Mouse (Mus musculus) lung, adult 18-20 months (tissue): ENCODE measurements at regions not wholly inside any gene's neighbourhood (a gene's known extent, or its start where the extent isn't known, plus 50 kb on each side); places are given as distances from the start of the nearest gene placed in this dataset.

Experiments used
- DNase-seq, 2 experiments: peaks; one replicate each; pipeline ENCODE4 v3.0.0; 2022; ENCODE audit warnings: mixed read lengths in 2 of 2

DNA sequence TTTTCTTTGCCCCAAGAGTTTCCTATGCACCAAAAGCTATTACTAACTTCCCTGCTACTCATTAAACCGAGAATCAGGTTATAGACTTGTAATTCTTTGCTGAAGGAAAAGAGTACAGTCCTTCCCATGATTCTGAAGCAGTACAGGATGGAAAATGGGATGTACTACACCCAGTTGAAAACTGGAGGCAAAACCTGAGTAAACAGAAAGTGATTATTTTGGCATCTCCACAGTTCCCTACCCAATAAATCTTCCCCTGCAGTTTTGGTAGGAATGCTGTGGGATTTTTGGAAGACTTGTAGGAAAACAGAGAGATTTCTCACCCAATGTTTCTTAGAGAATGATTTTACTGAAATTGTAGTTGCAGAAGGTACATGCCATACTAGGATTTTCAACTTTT, 268.5 kb downstream of the Dio2 start:
- no peak for DNase-seq

DNA sequence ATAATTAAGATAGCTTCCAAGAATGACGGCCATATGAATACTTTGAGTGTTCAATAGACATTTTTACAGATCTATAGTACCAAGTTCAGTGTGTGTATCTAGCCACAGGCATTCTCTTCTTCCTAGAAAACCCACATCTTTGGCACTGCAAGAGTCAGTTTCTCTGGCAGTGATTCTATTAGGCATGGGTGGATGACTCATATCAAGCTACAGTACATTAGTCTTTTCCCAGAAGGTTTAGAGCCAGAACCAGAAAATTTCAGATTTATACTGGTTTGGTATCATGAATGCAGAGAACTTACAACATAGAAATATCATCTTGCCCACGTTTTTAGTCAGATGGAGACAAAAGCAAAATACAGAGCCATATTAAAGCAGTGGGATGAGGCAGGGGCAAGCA, 278.1 kb downstream of the Dio2 start:
- DNase-seq = no peak

DNA sequence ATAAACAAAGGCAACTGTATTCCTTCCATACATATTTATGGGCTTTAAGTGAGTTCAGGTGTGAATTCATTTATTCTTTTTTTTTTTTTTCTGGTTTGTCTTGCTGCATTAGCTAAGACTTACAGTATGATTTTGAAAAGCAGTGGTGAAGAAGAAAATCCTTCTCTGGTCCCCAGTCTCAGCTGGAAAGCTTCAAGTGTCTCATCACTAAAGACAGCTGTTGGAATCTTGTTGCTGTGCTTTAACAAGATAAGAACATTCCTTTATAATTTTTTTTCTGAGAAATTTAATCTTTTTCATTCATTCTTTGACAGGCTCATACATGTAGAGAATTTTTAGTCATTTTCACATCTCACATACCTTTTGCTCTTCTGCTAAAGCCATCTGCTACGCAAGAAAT, 297.6 kb downstream of the Dio2 start:
- DNase-seq = no peak

GRCm38 (mm10) chr12:90425276-90426063, 312.8 kb downstream of the Dio2 start:
- DNase-seq = no peak

DNA sequence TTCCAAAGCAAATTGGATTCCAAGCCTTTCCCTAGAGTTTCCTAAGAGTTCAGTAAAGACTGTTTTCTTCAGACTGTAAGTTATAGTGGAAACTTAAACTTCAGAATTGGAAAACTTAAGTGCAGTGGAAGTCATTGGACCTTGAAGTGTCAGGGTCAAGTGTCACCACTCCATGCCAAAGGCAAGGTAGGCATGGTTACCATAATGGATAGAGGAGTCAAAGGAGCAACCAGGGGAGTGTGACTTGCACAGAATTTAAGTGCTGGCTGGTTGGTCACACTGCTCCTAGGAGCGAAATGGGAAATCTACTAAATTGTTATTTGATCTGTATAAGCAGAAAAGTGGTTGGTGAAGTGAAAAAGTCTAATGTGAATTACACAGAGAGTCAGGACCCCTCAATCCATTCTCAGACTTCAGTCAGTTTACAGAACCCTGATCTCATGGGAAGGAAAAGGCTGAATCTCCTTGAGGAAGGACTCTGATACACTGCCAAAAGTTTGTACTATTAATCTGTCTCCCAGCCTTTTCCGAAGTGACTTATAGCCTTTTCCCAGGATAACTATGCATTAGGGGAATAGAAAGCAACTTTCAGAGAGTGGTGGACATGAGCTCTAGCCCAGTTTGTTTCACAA, 320.5 kb downstream of the Dio2 start:
- DNase-seq = no peak

- DNase-seq = no peak
Measured at GRCm38 (mm10) chr12:90408716-90409115, 329.5 kb downstream of the Dio2 start.

DNA sequence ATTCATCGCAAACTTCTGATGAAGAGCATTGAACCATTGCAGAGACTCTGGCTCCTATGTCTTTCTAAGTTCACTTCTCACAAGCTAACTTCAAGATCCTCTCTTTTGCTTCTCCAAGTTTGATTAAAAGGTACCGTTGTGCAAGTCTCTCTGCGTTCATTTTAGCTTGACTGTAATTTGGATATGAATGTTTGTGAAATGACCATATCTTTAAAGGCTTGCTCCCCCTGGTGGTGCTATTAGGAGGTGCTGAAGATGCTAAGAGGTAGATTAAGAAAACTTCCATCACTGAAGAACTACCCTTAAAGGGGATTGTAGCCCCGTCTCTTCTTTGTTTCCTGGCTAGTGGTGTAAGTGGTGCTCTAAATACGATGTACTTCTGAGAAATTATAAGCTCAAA, 339.7 kb downstream of the Dio2 start:
- peak in 1 of 2 experiments; percentile 1 for DNase-seq
